Mouse (Mus musculus) heart, embryonic 12.5 days (tissue): ENCODE measurements around the gene Crlf1. TPM values are rescaled to one million over a fixed set of nuclear protein-coding genes. Genes with fewer than 3 reads are reported as not detected.
A peak's percentile ranks its signal among the peaks of the same experiment; 100 is the strongest.

ENCODE experiments used
- ATAC-seq: fragments of 200-750 bp; cut with Nextera tagmentation; 2 replicates; pipeline ENCODE4 v1.8.0; 2017; ENCODE audit warnings: moderate TSS enrichment, moderate library complexity; ENCODE audit not compliant: insufficient number of reproducible peaks, low FRiP score
- H3K27ac ChIP-seq: fragments of 300-500 bp; sonication (generic); 2 replicates; pipeline ENCODE4 v1.5.1; 2016; ENCODE audit warnings: mild to moderate bottlenecking, moderate library complexity; ENCODE audit not compliant: poor library complexity, severe bottlenecking
- H3K27me3 ChIP-seq: fragments of 300-500 bp; sonication (generic); replicated peaks from 2 replicates; pipeline ENCODE4 v1.6.1; 2016; ENCODE audit warnings: mild to moderate bottlenecking, moderate library complexity
- H3K36me3 ChIP-seq: fragments of 300-500 bp; sonication (generic); 2 replicates; pipeline ENCODE4 v1.6.1; 2016; ENCODE audit warnings: mild to moderate bottlenecking, moderate library complexity
- H3K4me1 ChIP-seq: fragments of 300-500 bp; sonication (generic); replicated peaks from 2 replicates; pipeline ENCODE4 v1.6.1; 2016; ENCODE audit warnings: mild to moderate bottlenecking
- H3K4me2 ChIP-seq: fragments of 300-500 bp; sonication (generic); 2 replicates; pipeline ENCODE4 v1.6.1; 2016; ENCODE audit warnings: mild to moderate bottlenecking, moderate library complexity
- H3K4me3 ChIP-seq: fragments of 300-500 bp; sonication (generic); 2 replicates; pipeline ENCODE4 v1.5.1; 2016; ENCODE audit warnings: mild to moderate bottlenecking
- H3K9ac ChIP-seq: fragments of 300-500 bp; sonication (generic); 2 replicates; pipeline ENCODE4 v1.6.1; 2016; ENCODE audit warnings: mild to moderate bottlenecking, moderate library complexity
- H3K9me3 ChIP-seq: fragments of 300-500 bp; sonication (generic); replicated peaks from 2 replicates; pipeline ENCODE4 v1.6.1; 2016; ENCODE audit warnings: mild to moderate bottlenecking, moderate library complexity
- WGBS: fragments of 180-500 bp; shearing (Covaris S2); methylation state at CpG from one replicate; pipeline ENCODE4 v1.1.7; 2016; 5-methylcytosine and 5-hydroxymethylcytosine counted together
- polyA plus RNA-seq: library from polyadenylated mRNA; unstranded; fragments of >200 nt; fragmentation: Nextera tagmentation; extraction: Ambion mirVana; gene quantifications from 2 replicates; pipeline ENCODE4 v1.2.1, GENCODE M21; 2016

Gene Crlf1
- polyA plus RNA-seq: 1.00 and 1.8 TPM in 2 replicates

GRCm38 (mm10) chr8:70492664-70493640 lies at the start of gene Crlf1:
Gene Crlf1, plus strand, starts transcription at chr8:70493158.
- H3K36me3 ChIP-seq: no peaks in the 10 kb centered on the region
- H3K27ac ChIP-seq: no peak within 1 kb of the TSS
- under 1% methylated on average over 72 of the region's 93 CpGs for WGBS

DNA sequence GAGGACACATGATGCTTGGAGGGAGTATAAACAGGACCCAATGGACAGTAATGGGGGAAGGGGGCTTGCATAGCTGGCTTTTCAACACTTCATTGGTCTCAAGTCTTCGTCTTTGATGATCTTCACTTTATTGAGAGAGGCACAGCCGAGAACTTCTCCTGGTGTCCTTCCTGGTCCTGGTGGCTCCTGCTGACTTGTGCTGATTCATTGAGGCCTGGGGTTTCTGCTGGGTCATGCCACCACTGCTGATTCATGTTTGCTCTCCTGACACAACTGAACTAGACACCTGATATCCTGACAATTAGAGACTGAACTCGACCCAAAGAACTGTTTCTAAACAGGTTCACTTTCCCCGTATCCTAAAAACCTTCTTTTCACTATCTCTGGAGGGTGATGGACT lies 49.6 kb upstream of the Crlf1 start:
- peaks cover 19% of the 10 kb centered on the region for H3K4me1 ChIP-seq
- no peaks in the 10 kb centered on the region for H3K36me3 ChIP-seq
- H3K9ac ChIP-seq: no peak overlapping the region
- H3K27me3 ChIP-seq: peaks cover 21% of the 10 kb centered on the region
- H3K27ac ChIP-seq: peak overlapping the region; percentile 16; the same call in 1 of the 2 replicates
- no peak overlapping the region for H3K4me2 ChIP-seq
- ATAC-seq: peak; percentile 63
- 72% methylated on average over 4 of the region's 4 CpGs for WGBS
- no peaks in the 10 kb centered on the region for H3K9me3 ChIP-seq
- no peak overlapping the region for H3K4me3 ChIP-seq

More at GRCm38 (mm10) chr8:70492664-70493640, at the start of gene Crlf1:
- H3K4me2 ChIP-seq: peak within 1 kb of the TSS; percentile 82
- peaks cover 60% of the 10 kb centered on the region for H3K4me1 ChIP-seq
- ATAC-seq: 0 out of 2 replicates have a peak, but pooled peaks have one; percentile 7
- peak within 1 kb of the TSS; percentile 49 for H3K4me3 ChIP-seq
- peaks cover 100% of the 10 kb centered on the region for H3K27me3 ChIP-seq
- H3K9me3 ChIP-seq: no peaks in the 10 kb centered on the region
- peak within 1 kb of the TSS; percentile 53 for H3K9ac ChIP-seq

DNA sequence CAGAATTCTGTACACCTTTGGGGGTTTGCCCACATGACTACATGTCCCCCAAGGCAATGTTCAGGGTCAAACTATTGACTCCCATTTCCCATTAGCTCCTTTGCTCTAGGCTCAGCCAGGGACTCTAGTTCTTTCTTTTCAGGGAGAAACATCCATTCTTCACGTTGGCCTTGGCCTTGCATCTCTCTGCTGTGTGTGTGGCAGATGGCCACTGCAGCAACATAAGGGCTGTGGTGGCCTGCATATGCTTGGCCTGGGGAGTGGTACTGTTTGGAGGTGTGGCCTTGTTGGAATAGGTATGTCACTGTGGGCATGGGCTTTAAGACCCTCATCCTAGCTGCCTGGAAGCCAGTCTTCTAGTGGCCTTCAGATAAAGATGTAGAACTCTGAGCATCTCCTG lies 47.0 kb upstream of the Crlf1 start:
- Histone ChIP-seq H3K36me3 (peaks cover 9% of the 10 kb centered on the region), H3K4me3 (no peak overlapping the region), H3K9me3 (no peaks in the 10 kb centered on the region), H3K4me1 (peaks cover 21% of the 10 kb centered on the region), H3K9ac (no peak overlapping the region), H3K27ac (no peak overlapping the region), H3K27me3 (peaks cover 21% of the 10 kb centered on the region), H3K4me2 (no peak overlapping the region)
- 85% methylated on average over 1 of the region's 1 CpGs for WGBS
- no peak for ATAC-seq

DNA sequence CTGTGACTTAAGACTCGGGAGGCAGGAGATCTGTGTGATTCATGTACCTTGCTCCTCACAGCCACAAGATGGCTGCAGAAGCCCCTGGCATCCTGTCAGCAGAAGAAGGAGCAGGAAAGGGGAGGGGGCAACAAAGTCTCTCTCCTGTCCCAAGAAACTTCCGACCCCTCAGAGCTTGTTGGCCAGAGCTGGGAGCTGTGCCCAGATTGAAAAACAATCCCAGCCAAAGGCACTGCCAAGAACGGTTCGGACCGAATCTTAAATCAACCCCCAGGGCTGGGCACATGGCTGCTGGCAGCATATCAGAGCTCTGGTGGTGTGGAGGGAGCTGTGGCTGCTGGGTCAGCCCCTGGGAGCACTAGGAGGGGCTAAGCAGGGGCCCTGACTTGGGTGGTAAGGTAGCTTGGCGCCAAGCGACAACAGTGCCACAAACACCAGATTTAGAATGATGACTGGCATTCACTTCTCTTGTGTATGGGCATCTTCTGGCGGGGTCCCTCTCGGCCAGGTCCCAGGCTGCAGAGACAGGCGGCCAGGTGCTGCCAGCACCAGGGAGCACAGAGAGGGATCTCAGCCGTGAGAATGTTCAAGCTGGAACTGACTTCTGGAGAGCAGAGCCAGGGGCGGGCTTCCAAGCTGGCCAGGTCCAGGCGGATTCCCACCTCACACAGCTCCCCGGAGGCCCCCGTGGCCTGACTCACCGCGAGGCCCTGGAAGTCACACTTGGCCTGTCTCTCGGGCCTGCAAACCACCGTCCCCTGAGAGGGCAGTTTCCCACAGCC lies 45.1 kb upstream of the Crlf1 start:
- H3K4me2 ChIP-seq: no peak overlapping the region
- peaks cover 24% of the 10 kb centered on the region for H3K36me3 ChIP-seq
- no peak for ATAC-seq
- WGBS: 57% methylated on average over 19 of the region's 19 CpGs
- H3K4me3 ChIP-seq: no peak overlapping the region
- peak overlapping the region; percentile 11; the same call in 1 of the 2 replicates for H3K9ac ChIP-seq
- H3K9me3 ChIP-seq: no peaks in the 10 kb centered on the region
- H3K27me3 ChIP-seq: peaks cover 36% of the 10 kb centered on the region
- no peak overlapping the region for H3K27ac ChIP-seq
- peaks cover 35% of the 10 kb centered on the region for H3K4me1 ChIP-seq

DNA sequence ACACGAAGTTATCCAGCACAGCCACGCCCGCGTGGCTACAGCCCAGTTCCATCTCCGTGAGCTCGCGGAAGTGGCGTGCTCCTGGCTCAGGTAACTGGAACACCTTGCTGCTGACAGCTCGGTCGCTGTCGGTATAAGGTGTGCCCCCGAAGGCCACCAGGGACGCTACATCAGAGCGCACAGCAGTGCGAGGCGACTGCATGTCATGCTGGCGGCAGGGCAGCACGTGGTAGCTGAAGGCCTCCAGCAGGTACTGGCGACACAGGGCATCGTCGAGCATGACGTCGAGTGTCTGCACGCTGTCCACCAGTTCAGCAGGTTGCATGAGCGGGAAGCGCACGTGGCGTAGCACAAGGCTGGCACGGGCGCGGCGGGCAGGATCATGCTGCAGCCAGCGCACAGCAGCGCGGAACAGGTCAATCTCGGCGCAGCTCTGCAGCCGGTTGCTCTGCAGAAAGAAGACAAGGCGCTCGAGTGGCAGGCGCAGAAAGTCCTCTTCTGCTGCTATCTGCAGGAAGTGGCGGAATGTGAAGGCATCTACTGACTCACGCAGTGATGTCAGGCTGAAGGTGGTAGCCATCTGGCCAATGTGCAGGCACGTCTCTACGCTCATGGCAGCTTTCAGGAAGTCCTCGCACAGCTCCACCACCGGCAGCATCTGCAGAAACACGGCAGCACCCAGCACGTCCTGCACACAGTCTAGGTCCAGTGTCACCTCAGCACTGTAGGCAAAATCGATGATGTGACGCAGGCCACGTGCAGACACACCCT lies 40.6 kb upstream of the Crlf1 start:
- Histone ChIP-seq H3K4me1 (peaks cover 53% of the 10 kb centered on the region), H3K9me3 (no peaks in the 10 kb centered on the region), H3K27me3 (peaks cover 15% of the 10 kb centered on the region), H3K36me3 (peaks cover 24% of the 10 kb centered on the region), H3K27ac (no peak overlapping the region), H3K9ac (no peak overlapping the region), H3K4me2 (peak overlapping the region; percentile 33), H3K4me3 (no peak overlapping the region)
- ATAC-seq: peak; percentile 33; the same call in 1 of the 2 replicates
- 39% methylated on average over 52 of the region's 52 CpGs for WGBS

- H3K36me3 ChIP-seq: peaks cover 24% of the 10 kb centered on the region
- no peak for ATAC-seq
Measured at GRCm38 (mm10) chr8:70453852-70454251, 39.1 kb upstream of the Crlf1 start.

GRCm38 (mm10) chr8:70456996-70457395 lies 36.0 kb upstream of the Crlf1 start:
- H3K9ac ChIP-seq: no peak overlapping the region
- 86% methylated on average over 1 of the region's 1 CpGs for WGBS
- ATAC-seq: no peak
- H3K4me2 ChIP-seq: no peak overlapping the region
- H3K9me3 ChIP-seq: no peaks in the 10 kb centered on the region
- no peak overlapping the region for H3K4me3 ChIP-seq
- H3K4me1 ChIP-seq: peaks cover 48% of the 10 kb centered on the region
- no peak overlapping the region for H3K27ac ChIP-seq
- peaks cover 8% of the 10 kb centered on the region for H3K36me3 ChIP-seq
- peaks cover 5% of the 10 kb centered on the region for H3K27me3 ChIP-seq

More at GRCm38 (mm10) chr8:70453852-70454251, 39.1 kb upstream of the Crlf1 start:
- Histone ChIP-seq H3K9ac (0 out of 2 replicates have a peak overlapping the region, but pooled peaks have one; percentile 25), H3K4me2 (no peak overlapping the region), H3K27me3 (peaks cover 15% of the 10 kb centered on the region), H3K27ac (peak overlapping the region; percentile 51), H3K9me3 (no peaks in the 10 kb centered on the region), H3K4me1 (peaks cover 41% of the 10 kb centered on the region), H3K4me3 (no peak overlapping the region)
- WGBS: 51% methylated on average over 5 of the region's 5 CpGs

DNA sequence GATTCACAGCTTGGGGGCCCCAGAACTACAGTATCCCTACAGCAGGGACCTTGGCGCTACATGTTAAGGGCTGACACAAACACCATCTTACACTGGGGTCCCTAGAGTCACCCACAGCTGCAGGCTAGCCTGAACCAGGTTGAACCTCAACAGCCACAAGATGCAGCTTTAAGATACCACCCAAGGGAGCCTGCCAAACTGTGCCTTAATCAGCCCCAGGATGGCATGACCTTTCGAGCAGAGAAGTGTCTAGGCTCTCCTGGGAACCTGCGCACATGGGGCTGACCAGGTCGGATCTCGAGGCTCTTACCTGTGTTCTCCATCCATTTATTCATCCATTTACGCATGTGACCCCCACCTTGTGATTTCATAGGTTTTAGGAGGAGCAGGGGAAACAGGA lies 35.1 kb upstream of the Crlf1 start:
- H3K9me3 ChIP-seq: no peaks in the 10 kb centered on the region
- H3K9ac ChIP-seq: no peak overlapping the region
- 84% methylated on average over 6 of the region's 6 CpGs for WGBS
- no peak overlapping the region for H3K4me3 ChIP-seq
- peaks cover 45% of the 10 kb centered on the region for H3K4me1 ChIP-seq
- no peak for ATAC-seq
- H3K36me3 ChIP-seq: 0 out of 2 replicates have a peak, but pooled peaks cover 3% of the 10 kb centered on the region
- H3K27ac ChIP-seq: no peak overlapping the region
- H3K27me3 ChIP-seq: no peaks in the 10 kb centered on the region
- H3K4me2 ChIP-seq: no peak overlapping the region

DNA sequence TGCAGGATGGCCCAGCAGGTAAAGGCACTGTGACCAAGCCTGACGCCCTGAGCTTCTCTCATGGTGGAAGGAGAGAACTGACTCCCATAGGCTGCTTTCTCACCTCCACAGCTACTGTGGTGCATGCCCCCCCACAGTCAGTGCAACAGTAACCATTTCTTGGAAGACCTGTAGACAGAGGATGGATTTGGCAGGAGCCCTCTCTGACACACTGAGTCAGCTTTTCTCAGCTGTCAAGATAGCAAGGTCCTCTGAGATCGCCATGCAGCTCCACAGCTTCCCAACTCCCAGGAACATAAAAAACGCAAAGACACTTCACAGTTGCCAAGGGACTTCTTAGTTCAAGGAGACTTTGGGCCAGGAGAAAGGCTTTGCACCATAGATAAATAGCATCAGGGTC lies 34.5 kb upstream of the Crlf1 start:
- peaks cover 41% of the 10 kb centered on the region for H3K4me1 ChIP-seq
- ATAC-seq: no peak
- H3K9me3 ChIP-seq: no peaks in the 10 kb centered on the region
- no peak overlapping the region for H3K9ac ChIP-seq
- WGBS: 69% methylated on average over 3 of the region's 3 CpGs
- H3K27ac ChIP-seq: no peak overlapping the region
- H3K4me2 ChIP-seq: no peak overlapping the region
- 0 out of 2 replicates have a peak, but pooled peaks cover 3% of the 10 kb centered on the region for H3K36me3 ChIP-seq
- H3K4me3 ChIP-seq: no peak overlapping the region
- no peaks in the 10 kb centered on the region for H3K27me3 ChIP-seq

- no peak overlapping the region for H3K4me2 ChIP-seq
- peaks cover 30% of the 10 kb centered on the region for H3K4me1 ChIP-seq
- no peaks in the 10 kb centered on the region for H3K27me3 ChIP-seq
- H3K9me3 ChIP-seq: no peaks in the 10 kb centered on the region
- no peak for ATAC-seq
- H3K36me3 ChIP-seq: 0 out of 2 replicates have a peak, but pooled peaks cover 3% of the 10 kb centered on the region
- no peak overlapping the region for H3K4me3 ChIP-seq
- H3K27ac ChIP-seq: no peak overlapping the region
- 100% methylated on average over 2 of the region's 2 CpGs for WGBS
- no peak overlapping the region for H3K9ac ChIP-seq
Measured at GRCm38 (mm10) chr8:70459636-70460035, 33.3 kb upstream of the Crlf1 start.
